8 mouse cellular contexts compared by ENCODE assay signal in the genomic region with DNA sequence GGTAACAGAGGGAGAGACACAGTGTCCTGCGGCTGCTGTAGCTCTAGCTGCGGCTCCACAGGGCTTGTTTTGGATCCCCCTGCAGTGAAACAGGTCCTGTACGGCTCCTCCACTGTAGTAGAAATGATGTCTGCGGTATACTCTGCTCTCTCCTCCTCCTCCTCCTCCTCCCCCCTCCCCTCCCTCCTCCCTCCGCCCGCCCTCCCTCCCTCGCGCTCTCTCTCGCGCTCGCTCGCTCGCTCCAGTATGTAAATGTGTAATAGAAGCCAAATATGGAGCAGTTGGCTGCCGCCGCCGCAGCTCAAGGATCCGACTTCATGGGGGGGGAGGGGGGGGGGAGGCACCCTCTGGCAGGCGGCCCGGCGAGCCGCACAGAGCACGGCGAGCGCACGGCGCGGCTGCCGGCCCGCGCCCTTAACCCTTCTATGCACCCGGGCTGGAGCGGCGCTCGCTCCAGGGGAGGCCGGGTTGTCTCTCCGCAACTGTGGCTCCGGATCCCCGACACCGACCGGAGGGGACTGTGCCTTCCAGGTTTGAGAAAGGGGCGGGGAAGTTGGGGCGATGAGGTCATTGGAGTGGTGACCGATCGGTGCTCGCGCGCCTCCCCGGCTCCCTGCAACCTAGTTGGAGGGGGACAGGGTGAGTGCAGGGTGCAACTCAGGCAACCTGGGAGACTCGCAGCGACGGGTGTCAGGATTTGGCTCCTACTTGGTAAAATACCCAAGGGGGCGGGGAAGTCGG. TPM values are rescaled to one million over a fixed set of nuclear protein-coding genes. Genes with fewer than 3 reads are reported as not detected.
DNase-seq lines count a peak whose midpoint lies in the region; ATAC-seq lines count a peak whose summit lies in the region.

Gene Atxn1, minus strand, starts transcription at position 156 of the 741 bp plus-strand sequence.

- H3K9ac ChIP-seq in embryonic facial prominence, embryonic 14.5 days (ENCODE audit: low read depth, low read length), result peak within 1 kb of the TSS; percentile 94
- H3K9ac ChIP-seq in liver, embryonic 12.5 days, result peak within 1 kb of the TSS; percentile 83
- peak within 1 kb of the TSS; percentile 95 for H3K9ac ChIP-seq in stomach, embryonic 14.5 days (replicated peaks; ENCODE audit: low read depth, low read length)

- peaks cover 31% of the 10 kb centered on the region for H3K4me1 ChIP-seq in embryonic facial prominence, embryonic 14.5 days (ENCODE audit: control insufficient read depth, insufficient read depth, low read length)
- peaks cover 39% of the 10 kb centered on the region for H3K4me1 ChIP-seq in liver, embryonic 12.5 days
- H3K4me1 ChIP-seq in stomach, embryonic 14.5 days (ENCODE audit: control insufficient read depth, insufficient read depth, low read length), result peaks cover 16% of the 10 kb centered on the region; the same call in 1 of the 2 replicates

- no peaks in the 10 kb centered on the region for H3K36me3 ChIP-seq in embryonic facial prominence, embryonic 14.5 days (ENCODE audit: control insufficient read depth, insufficient read depth, low read length)
- H3K36me3 ChIP-seq in liver, embryonic 12.5 days, result no peaks in the 10 kb centered on the region
- H3K36me3 ChIP-seq in stomach, embryonic 14.5 days (ENCODE audit: control insufficient read depth, insufficient read depth, low read length), result no peaks in the 10 kb centered on the region

- peak; percentile 86 for ATAC-seq in embryonic facial prominence, embryonic 14.5 days (ENCODE audit: low read depth)
- peak; percentile 82 for ATAC-seq in liver, embryonic 12.5 days
- ATAC-seq in stomach, embryonic 14.5 days (ENCODE audit: insufficient number of reproducible peaks, insufficient read depth, low FRiP score, low read depth), result peak; percentile 75

- H3K4me3 ChIP-seq in embryonic facial prominence, embryonic 14.5 days (ENCODE audit: low read depth, low read length), result peak within 1 kb of the TSS; percentile 90
- peak within 1 kb of the TSS; percentile 88 for H3K4me3 ChIP-seq in liver, embryonic 12.5 days
- H3K4me3 ChIP-seq in stomach, embryonic 14.5 days (ENCODE audit: low read depth, low read length), result peak within 1 kb of the TSS; percentile 93

- peak within 1 kb of the TSS; percentile 92 for H3K27ac ChIP-seq in embryonic facial prominence, embryonic 14.5 days (replicated peaks; ENCODE audit: low read depth, low read length)
- peak within 1 kb of the TSS; percentile 84 for H3K27ac ChIP-seq in liver, embryonic 12.5 days
- H3K27ac ChIP-seq in stomach, embryonic 14.5 days (ENCODE audit: low read length), result peak within 1 kb of the TSS; percentile 95

- H3K9me3 ChIP-seq in embryonic facial prominence, embryonic 14.5 days (ENCODE audit: control insufficient read depth, low read length), result no peaks in the 10 kb centered on the region
- no peaks in the 10 kb centered on the region for H3K9me3 ChIP-seq in liver, embryonic 12.5 days (replicated peaks)
- no peaks in the 10 kb centered on the region for H3K9me3 ChIP-seq in stomach, embryonic 14.5 days (ENCODE audit: control insufficient read depth, low read depth, low read length)

- under 1% methylated on average over 28 of the region's 53 CpGs for WGBS in embryonic facial prominence, embryonic 14.5 days
- under 1% methylated on average over 47 of the region's 53 CpGs for WGBS in liver, embryonic 12.5 days (ENCODE audit: insufficient replicate concordance)
- under 1% methylated on average over 53 of the region's 53 CpGs for WGBS in stomach, embryonic 14.5 days

- peak; percentile 94 for DNase-seq in 416B (ENCODE audit: low read depth)
- peak; percentile 51 to 71 for DNase-seq in adrenal gland, postnatal 4 days (ENCODE audit: low spot score in 2 of 2)
- DNase-seq in embryonic facial prominence, embryonic 14.5 days (ENCODE audit: low spot score), result peak; percentile 96
- peak; percentile 85 for DNase-seq in heart, adult 8-10 months (ENCODE audit: low spot score)
- peak; percentile 91 for DNase-seq in kidney, adult 9 months
- DNase-seq in natural killer cell, adult 2 months (ENCODE audit: low spot score in 2 of 2), result peak; percentile 58 to 60

- no peaks in the 10 kb centered on the region for H3K27me3 ChIP-seq in embryonic facial prominence, embryonic 14.5 days (replicated peaks; ENCODE audit: control insufficient read depth, insufficient read depth, low read length)
- H3K27me3 ChIP-seq in liver, embryonic 12.5 days (replicated peaks), result no peaks in the 10 kb centered on the region
- no peaks in the 10 kb centered on the region for H3K27me3 ChIP-seq in stomach, embryonic 14.5 days (ENCODE audit: control insufficient read depth, insufficient read depth, low read length)

- H3K4me2 ChIP-seq in embryonic facial prominence, embryonic 14.5 days (ENCODE audit: low read depth, low read length), result peak within 1 kb of the TSS; percentile 94
- H3K4me2 ChIP-seq in liver, embryonic 12.5 days, result peak within 1 kb of the TSS; percentile 99
- peak within 1 kb of the TSS; percentile 88 for H3K4me2 ChIP-seq in stomach, embryonic 14.5 days (replicated peaks; ENCODE audit: low read depth, low read length)

RNA-seq across cellular contexts. Expression of gene Atxn1, which starts in this region (rescaled TPM):
- total RNA-seq in adrenal gland, postnatal 4 days (2021), result 10 to 100 TPM; 47.6 to 49.1 TPM
- polyA plus RNA-seq in embryonic facial prominence, embryonic 14.5 days (2014; fragmentation: Nextera tagmentation; extraction: Ambion mirVana), result 3.6 and 3.8 TPM in 2 replicates
- total RNA-seq in heart, adult 8-10 months (2022), result 10 to 100 TPM; 33.5 to 37.8 (median 35.8) TPM
- 1.6 and 1.7 TPM in 2 replicates for polyA plus RNA-seq in liver, embryonic 12.5 days (2016; fragmentation: Nextera tagmentation; extraction: Ambion mirVana)
- 6.5 and 11.2 TPM in 2 replicates for polyA plus RNA-seq in stomach, embryonic 14.5 days (2014; fragmentation: Nextera tagmentation; extraction: Ambion mirVana)

Comparison
In these comparisons a context has a peak if more than half of its experiments do, and no peak if none do; other contexts are left out.
1. Peak in every context shown above with its lines: DNase-seq, ATAC-seq, H3K4me3 ChIP-seq and H3K27ac ChIP-seq.